Mouse (Mus musculus): ENCODE results near the gene Gm17654. TPM values are rescaled to one million over a fixed set of nuclear protein-coding genes. Genes with fewer than 3 reads are reported as not detected.
"Not testable (repeated sequence)": the region's sequence is repeated elsewhere in the genome, so short reads cannot be mapped to it uniquely, and the experiment has no call there.

Gm17654 gene
- polyA plus RNA-seq, 1 experiment from 2014 or later = not detected

DNA sequence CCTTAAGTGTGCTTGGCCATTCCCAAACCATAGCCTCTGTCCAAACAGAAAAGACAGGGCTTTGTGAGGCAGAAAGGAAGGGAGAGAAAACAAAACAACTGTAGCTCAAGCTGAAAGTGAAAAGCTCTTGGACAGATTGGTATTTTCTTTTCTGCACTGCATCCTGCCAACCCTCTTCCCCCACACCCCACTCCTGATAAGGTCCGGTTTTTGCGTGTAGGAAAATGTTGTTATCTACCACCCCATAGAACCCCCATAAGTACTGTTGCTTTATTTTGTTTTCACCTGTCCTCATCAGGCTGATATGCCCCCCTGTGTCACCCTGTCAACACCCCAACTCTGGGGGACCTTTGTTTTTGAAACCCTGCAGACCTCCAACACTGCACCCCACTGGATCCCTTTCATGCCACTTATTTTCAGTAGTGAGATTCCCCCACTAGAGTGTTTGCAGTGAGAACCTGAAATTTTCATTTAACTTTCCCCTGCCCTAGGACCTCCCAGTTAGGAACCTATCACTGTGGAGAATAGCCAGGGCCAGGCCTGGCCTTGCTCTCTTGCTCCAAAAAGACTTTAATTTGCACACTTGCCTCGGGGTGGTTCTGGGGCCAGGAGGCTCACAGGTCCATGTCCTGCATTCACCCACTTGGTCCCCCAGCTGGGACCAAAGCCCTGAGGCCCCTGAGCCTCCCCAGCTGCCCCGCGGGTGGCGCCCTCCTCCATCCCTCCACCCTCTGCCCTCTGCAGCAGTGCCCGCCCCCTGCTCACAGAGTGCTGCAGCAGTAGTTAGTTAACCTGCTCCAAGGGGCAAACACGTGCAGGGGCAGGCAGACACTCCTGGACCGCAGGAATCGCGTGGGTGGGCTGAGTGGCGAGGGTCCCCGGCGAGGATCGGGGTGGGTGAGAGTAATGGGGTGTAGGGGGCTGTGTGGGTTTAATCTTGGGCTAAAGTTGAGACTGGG is 47.6 kb downstream of the Gm17654 start:
- H3K4me2 ChIP-seq (ENCODE audit: low read depth); DNase-seq (ENCODE audit: low spot score); H3K27me3 ChIP-seq (ENCODE audit: control insufficient read depth, insufficient read depth, low read length); H3K4me1 ChIP-seq (ENCODE audit: control insufficient read depth, insufficient read depth, low read length); H3K4me3 ChIP-seq (ENCODE audit: low read depth, low read length); ATAC-seq (ENCODE audit: insufficient read depth, low FRiP score, low TSS enrichment); H3K27ac ChIP-seq (ENCODE audit: low read depth, low read length); H3K36me3 ChIP-seq (ENCODE audit: control insufficient read depth, insufficient read depth, low read length); H3K9ac ChIP-seq (ENCODE audit: low read length); H3K9me3 ChIP-seq (ENCODE audit: control insufficient read depth, low read length): not testable (repeated sequence)
- WGBS = 42% methylated on average over 14 of the region's 15 CpGs

Other genes with a start within 250 kb of the Gm17654 start
- gene 1700001F09Rik, start 231.3 kb downstream of the Gm17654 start, polyA plus RNA-seq (2014; fragmentation: Nextera tagmentation; extraction: Ambion mirVana) = not detected in 2 replicates
- gene Gm8138, start 162.8 kb downstream of the Gm17654 start, polyA plus RNA-seq (2014; fragmentation: Nextera tagmentation; extraction: Ambion mirVana) = not detected in 2 replicates
- not detected in 2 replicates for gene Gm5799, start 35.6 kb downstream of the Gm17654 start, polyA plus RNA-seq (2014; fragmentation: Nextera tagmentation; extraction: Ambion mirVana)
- gene Gm10375, start 28.9 kb upstream of the Gm17654 start, polyA plus RNA-seq (2014; fragmentation: Nextera tagmentation; extraction: Ambion mirVana) = not detected in 2 replicates
- not detected in 2 replicates for gene Gm8165, start 98.1 kb upstream of the Gm17654 start, polyA plus RNA-seq (2014; fragmentation: Nextera tagmentation; extraction: Ambion mirVana)
- 2.1 and 2.7 TPM in 2 replicates for gene Gm7324, start 118.7 kb upstream of the Gm17654 start, polyA plus RNA-seq (2014; fragmentation: Nextera tagmentation; extraction: Ambion mirVana)
- not detected in 2 replicates for gene Gm16506, start 148.3 kb upstream of the Gm17654 start, polyA plus RNA-seq (2014; fragmentation: Nextera tagmentation; extraction: Ambion mirVana)
- gene Gm6526, start 168.7 kb upstream of the Gm17654 start, polyA plus RNA-seq (2014; fragmentation: Nextera tagmentation; extraction: Ambion mirVana) = not detected in 2 replicates
- gene Gm8180, start 205.6 kb upstream of the Gm17654 start, polyA plus RNA-seq (2014; fragmentation: Nextera tagmentation; extraction: Ambion mirVana) = not detected in 2 replicates